Mouse (Mus musculus) spleen, adult 2 months (tissue): ENCODE results near the gene Cadps. TPM values are rescaled to one million over a fixed set of nuclear protein-coding genes. Genes with fewer than 3 reads are reported as not detected.

Experiments used
- DNase-seq, 2 experiments: peaks; one replicate each; pipeline versions ENCODE4 v3.0.0 to v3.0.0-alpha.2; 2012 to 2021; ENCODE audit warnings: low spot score in 2 of 2, low read depth in 1 of 2
- H3K27ac ChIP-seq: fragments of 200-500 bp; 2 replicates; pipeline ENCODE4 v1.5.1; 2012; ENCODE audit warnings: low read length, inconsistent platforms; ENCODE audit not compliant: insufficient read depth
- H3K27me3 ChIP-seq: fragments of 200-500 bp; 2 replicates; pipeline ENCODE4 v1.6.1; 2012; ENCODE audit warnings: mild to moderate bottlenecking, moderate library complexity, low read length, inconsistent platforms; ENCODE audit not compliant: control insufficient read depth, insufficient read depth
- H3K36me3 ChIP-seq: fragments of 200-500 bp; 2 replicates; pipeline ENCODE4 v1.6.1; 2012; ENCODE audit warnings: mild to moderate bottlenecking, low read length, inconsistent platforms; ENCODE audit not compliant: control insufficient read depth, insufficient read depth
- H3K4me1 ChIP-seq: fragments of 200-500 bp; 2 replicates; pipeline ENCODE4 v1.6.1; 2011; ENCODE audit warnings: inconsistent platforms; ENCODE audit not compliant: control insufficient read depth, insufficient read depth, insufficient read length
- H3K4me3 ChIP-seq: fragments of 200-500 bp; 2 replicates; pipeline ENCODE4 v1.5.1; 2011; ENCODE audit warnings: mild to moderate bottlenecking, inconsistent platforms; ENCODE audit not compliant: insufficient read depth, insufficient read length; ENCODE audit errors: extremely low read depth
- CTCF ChIP-seq: fragments of 200-500 bp; IDR thresholded peaks from 2 replicates; pipeline ENCODE4 v1.5.1; 2011; ENCODE audit warnings: mild to moderate bottlenecking, inconsistent platforms; ENCODE audit not compliant: insufficient read depth, insufficient read length, insufficient replicate concordance; ENCODE audit errors: extremely low read depth
- POLR2A ChIP-seq: fragments of 200-500 bp; IDR thresholded peaks from 2 replicates; pipeline ENCODE4 v1.6.1; 2011; ENCODE audit warnings: low read depth, low read length, inconsistent platforms
- WGBS: fragments of 180-500 bp; shearing (Covaris S2); methylation state at CpG from one replicate; pipeline ENCODE4 v1.1.7; 2018; 5-methylcytosine and 5-hydroxymethylcytosine counted together
- polyA plus RNA-seq: library from polyadenylated mRNA; depleted of rRNA; stranded (reverse); fragments of >200 nt; gene quantifications from 2 replicates; pipeline ENCODE4 v1.2.3, GENCODE M21; 2012

Gene Cadps
- polyA plus RNA-seq, 1 experiment: 0.04 TPM

- no peak overlapping the region for H3K27ac ChIP-seq
- H3K4me1 ChIP-seq: no peaks in the 10 kb centered on the region
- H3K27me3 ChIP-seq: no peaks in the 10 kb centered on the region
- no peaks in the 10 kb centered on the region for H3K36me3 ChIP-seq
- WGBS: 84% methylated on average over 7 of the region's 7 CpGs
- no peak for DNase-seq
- TF ChIP-seq POLR2A: no peak
- TF ChIP-seq CTCF: no peak
- H3K4me3 ChIP-seq: no peak overlapping the region
Observed at GRCm38 (mm10) chr14:12637121-12637754, 185.6 kb downstream of the Cadps start.

DNA sequence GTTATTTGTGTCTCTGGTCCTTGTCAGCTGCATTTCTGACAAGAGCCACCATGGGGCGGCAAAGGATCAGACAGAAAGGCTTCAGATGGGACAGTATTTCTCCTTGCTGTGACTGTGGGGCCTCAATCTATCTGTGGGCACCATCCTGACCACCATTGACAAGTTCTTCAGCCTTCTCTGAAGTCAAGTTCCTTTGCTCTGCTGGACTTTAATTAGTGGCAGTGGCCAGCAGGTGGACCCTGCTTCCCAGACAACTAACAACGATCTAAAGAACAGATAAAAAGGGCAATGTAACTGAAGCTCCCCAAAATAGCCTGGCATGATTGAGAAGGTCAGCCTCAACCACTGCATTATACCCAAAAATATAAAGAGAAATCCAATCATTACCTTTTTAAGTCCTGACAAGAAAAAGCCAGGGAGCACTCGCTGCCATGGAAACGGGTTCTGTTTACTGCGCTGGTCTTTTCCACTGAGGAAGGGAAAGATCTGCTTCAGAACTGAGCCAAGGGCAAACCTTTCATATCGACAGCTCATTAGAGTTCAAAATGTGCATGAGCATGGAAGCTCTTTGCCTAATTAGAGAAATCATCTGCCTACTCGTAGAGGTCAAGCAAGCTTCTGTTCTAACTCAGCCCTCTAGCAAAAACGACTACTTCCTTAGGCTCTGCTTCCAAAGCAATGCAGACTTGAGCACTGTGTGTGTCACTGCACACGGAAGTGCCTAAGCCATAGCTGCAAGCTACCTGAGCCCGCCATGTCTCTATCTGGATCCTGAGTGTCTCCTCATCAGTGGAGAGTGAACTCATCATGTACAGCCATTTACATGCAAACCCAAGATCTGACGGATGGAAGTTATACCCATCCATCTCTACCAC is 198.4 kb downstream of the Cadps start:
- Histone ChIP-seq H3K36me3 (no peaks in the 10 kb centered on the region), H3K27me3 (no peaks in the 10 kb centered on the region), H3K4me3 (no peak overlapping the region), H3K4me1 (no peaks in the 10 kb centered on the region), H3K27ac (no peak overlapping the region)
- no peak for TF ChIP-seq CTCF
- TF ChIP-seq POLR2A: no peak
- WGBS: 75% methylated on average over 11 of the region's 11 CpGs
- no peak for DNase-seq

DNA sequence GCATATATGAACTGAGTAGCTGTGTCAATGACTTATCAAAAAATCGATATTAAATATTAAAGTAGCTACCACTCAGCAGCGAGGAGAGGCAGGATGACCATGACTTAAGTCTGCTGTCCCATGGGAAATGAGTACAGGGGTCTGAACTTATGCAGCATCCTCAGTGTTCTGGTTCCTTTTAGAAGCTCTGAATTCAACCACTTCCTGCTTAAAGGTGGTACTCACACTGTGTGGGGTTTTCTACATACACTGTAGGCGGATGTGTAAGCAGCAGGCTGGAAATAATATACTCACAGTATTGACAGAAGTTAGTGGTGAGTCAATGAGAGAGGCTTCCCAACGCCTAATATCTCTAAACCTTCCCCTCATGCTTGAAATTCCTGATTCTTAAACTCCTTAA is 215.9 kb downstream of the Cadps start:
- H3K27me3 ChIP-seq: no peaks in the 10 kb centered on the region
- no peaks in the 10 kb centered on the region for H3K4me1 ChIP-seq
- WGBS: 76% methylated on average over 4 of the region's 4 CpGs
- DNase-seq: no peak
- no peak overlapping the region for H3K4me3 ChIP-seq
- TF ChIP-seq POLR2A (no peak), CTCF (no peak)
- H3K27ac ChIP-seq: no peak overlapping the region
- no peaks in the 10 kb centered on the region for H3K36me3 ChIP-seq

DNA sequence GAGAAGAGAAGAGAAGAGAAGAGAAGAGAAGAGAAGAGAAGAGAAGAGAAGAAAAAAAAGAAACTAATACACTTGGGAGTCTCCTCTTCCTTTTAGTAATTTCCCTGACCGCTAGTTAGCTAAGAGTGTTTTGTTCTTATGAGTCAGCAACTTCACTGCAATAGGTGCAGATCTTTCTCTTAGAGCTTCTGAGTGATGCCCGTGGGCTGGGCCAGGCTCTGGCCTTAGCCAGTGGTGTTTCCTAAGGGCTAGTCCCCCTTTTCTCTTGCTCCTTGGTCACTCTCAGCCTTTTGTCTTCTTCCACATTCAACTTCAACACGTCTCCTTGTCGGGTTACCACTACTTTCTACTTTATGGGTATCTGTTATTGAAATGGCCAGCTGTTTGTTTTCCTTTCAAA is 216.7 kb downstream of the Cadps start:
- no peak for DNase-seq
- Histone ChIP-seq H3K4me3 (no peak overlapping the region), H3K27ac (no peak overlapping the region), H3K36me3 (no peaks in the 10 kb centered on the region), H3K27me3 (no peaks in the 10 kb centered on the region), H3K4me1 (no peaks in the 10 kb centered on the region)
- TF ChIP-seq CTCF (no peak), POLR2A (no peak)
- WGBS: 81% methylated on average over 4 of the region's 4 CpGs

DNA sequence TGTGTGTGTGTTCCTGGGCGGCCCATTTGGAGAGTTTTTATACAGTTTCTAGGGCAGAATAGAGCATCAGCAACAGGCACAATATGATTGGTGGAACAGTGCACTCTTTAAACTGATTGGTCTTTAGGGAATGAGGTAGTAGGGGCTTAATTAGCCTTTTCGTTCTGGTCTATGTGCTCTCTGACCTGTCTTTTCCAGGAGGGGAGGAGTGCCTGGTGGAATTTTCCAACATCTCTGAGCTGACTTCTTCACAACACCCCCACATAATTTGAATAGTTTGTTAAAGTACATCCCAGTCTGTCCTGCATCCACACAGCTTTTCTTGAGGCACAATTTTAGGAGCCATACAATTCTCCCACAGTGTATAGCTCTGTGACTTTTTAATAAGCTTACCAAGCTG is 220.8 kb downstream of the Cadps start:
- Histone ChIP-seq H3K4me3 (no peak overlapping the region), H3K27me3 (no peaks in the 10 kb centered on the region), H3K27ac (no peak overlapping the region), H3K4me1 (no peaks in the 10 kb centered on the region), H3K36me3 (no peaks in the 10 kb centered on the region)
- DNase-seq: no peak
- 96% methylated on average over 2 of the region's 2 CpGs for WGBS
- TF ChIP-seq CTCF (no peak), POLR2A (no peak)

DNA sequence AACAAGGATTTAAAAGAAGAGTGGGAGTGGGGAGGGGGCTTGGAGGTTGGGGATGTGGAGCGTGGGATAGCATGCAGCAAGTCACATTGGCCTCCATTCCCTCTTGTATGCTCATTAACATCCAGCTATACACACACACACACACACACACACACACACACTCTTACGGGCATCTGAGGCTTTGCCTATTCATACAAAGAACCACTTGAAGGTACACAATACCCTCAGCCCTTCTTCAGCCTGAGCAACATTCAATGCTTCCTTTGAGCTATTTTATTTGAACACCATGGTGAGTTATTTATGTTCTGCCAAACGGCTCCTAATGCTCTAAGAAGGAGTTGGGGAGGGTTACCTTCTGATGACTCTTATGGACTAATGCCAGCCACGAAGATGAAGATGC is 227.6 kb downstream of the Cadps start:
- no peak overlapping the region for H3K4me3 ChIP-seq
- no peaks in the 10 kb centered on the region for H3K27me3 ChIP-seq
- DNase-seq: no peak
- WGBS: 65% methylated on average over 4 of the region's 4 CpGs
- H3K36me3 ChIP-seq: no peaks in the 10 kb centered on the region
- no peaks in the 10 kb centered on the region for H3K4me1 ChIP-seq
- TF ChIP-seq POLR2A (no peak), CTCF (no peak)
- no peak overlapping the region for H3K27ac ChIP-seq

GRCm38 (mm10) chr14:12592472-12593075 is 230.3 kb downstream of the Cadps start:
- Histone ChIP-seq H3K27me3 (no peaks in the 10 kb centered on the region), H3K36me3 (no peaks in the 10 kb centered on the region), H3K4me3 (no peak overlapping the region), H3K27ac (no peak overlapping the region), H3K4me1 (no peaks in the 10 kb centered on the region)
- 82% methylated on average over 5 of the region's 5 CpGs for WGBS
- TF ChIP-seq POLR2A: no peak
- no peak for TF ChIP-seq CTCF
- DNase-seq: no peak
